Mouse (Mus musculus): Measurements from ENCODE around the gene Hnrnpdl.

The Hnrnpdl gene

GRCm38 (mm10) chr5:100039602-100040142 lies at the start of gene Hnrnpdl, which contains the start of gene Enoph1:
Gene Hnrnpdl (minus strand): TSS chr5:100039664.
Gene Enoph1 (plus strand): TSS chr5:100039985.
- DNase-seq (ENCODE audit: low spot score), result peak; percentile 97

- no peak for DNase-seq (ENCODE audit: low spot score)
These were observed 45.6 kb upstream of the Hnrnpdl start for GRCm38 (mm10) chr5:100085097-100085496.

DNA sequence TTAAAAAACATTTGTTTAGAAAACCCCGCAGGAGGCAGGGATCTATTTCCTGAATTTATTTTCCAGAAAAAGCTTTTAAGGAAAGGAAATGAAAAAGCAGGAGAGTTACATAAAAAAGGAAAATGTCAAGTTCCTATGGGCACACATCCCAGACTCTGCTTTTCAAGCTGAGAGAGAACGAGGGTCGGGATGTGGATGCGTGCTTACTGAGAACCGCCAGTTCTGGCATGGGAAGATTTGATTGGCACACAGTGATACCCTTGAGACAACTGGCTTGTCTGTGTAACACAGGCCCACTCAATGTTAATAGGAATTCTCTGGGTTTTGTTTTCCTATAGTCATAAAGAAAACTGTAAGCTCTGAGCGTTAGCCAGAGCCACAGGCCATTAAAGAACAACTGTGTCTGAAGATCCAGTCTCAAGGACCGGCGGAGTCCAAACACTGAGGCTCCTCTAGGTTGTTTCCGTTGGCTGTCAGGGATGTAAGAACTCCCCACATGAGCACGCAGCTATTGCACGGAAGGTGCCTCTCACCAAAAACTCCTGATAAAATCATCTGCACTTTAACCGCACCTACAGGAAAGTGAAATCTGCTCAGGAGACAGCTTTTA lies 44.6 kb upstream of the Hnrnpdl start:
- DNase-seq (ENCODE audit: low spot score), result no peak

DNA sequence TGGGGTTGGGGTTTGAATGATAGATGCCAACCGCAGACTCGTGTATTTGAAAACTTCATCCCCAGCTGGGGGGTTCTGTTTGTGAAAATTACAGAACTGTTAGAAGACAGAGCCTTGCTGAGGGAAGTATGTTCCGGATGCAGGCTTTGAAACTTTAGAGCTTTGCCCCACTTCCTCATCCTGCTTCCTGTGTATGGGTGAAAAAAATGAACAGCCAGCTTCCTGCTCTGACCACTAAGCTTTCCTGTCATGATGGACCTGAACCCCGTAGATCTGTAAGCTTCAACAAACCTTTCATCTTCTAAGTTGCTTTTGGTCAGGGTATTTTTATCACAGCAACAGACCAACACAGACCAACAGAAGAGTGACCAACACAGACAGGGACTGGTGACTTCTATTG lies 42.5 kb upstream of the Hnrnpdl start:
- DNase-seq (ENCODE audit: low spot score), result no peak

- no peak for DNase-seq (ENCODE audit: low spot score)
These were observed 40.4 kb upstream of the Hnrnpdl start for GRCm38 (mm10) chr5:100079931-100080275.

- DNase-seq (ENCODE audit: low spot score), result no peak
These were observed 39.8 kb upstream of the Hnrnpdl start for GRCm38 (mm10) chr5:100079040-100079930.

DNA sequence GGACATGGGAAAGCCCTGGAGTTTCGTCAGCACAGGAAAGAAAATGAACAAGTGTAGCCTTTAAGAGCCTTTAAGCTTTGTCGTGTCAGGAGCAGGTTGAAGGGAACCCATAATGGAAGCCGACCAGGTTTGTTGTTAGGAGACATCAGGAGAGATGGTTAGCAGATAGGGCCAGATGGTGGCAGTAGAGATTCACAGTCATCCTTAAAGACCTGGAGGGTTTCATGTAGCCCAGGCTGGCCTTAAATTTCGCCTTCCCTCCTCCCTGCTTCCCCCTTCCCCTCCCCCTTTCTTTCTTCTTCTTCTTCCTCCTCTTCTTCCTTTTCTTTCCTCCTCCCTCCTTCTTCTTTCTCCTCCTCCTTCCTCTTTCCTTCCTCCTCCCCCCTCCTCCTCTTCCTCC lies 35.1 kb upstream of the Hnrnpdl start:
- DNase-seq (ENCODE audit: low spot score), result no peak

GRCm38 (mm10) chr5:100072557-100072956 lies 33.1 kb upstream of the Hnrnpdl start:
- no peak for DNase-seq (ENCODE audit: low spot score)

DNA sequence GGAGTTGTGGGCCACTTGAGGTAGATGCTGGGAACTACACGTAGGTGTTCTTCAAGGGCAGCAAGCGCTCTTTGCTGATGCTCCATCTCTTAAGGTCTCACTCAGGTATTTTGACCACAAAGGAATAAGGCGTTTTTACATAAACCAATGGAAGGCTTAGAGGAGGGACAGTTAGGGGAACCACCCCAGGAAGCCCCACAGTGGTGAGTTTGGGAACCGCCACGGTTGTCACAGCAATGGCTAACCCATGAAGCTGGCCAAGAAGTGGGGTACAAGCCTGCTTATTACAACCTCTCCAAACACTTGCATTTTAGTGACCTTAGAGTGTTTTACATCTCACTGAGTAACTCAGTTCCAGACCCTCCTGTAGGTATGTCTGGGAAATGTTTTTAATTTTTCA lies 32.1 kb upstream of the Hnrnpdl start:
- DNase-seq (ENCODE audit: low spot score), result no peak

DNA sequence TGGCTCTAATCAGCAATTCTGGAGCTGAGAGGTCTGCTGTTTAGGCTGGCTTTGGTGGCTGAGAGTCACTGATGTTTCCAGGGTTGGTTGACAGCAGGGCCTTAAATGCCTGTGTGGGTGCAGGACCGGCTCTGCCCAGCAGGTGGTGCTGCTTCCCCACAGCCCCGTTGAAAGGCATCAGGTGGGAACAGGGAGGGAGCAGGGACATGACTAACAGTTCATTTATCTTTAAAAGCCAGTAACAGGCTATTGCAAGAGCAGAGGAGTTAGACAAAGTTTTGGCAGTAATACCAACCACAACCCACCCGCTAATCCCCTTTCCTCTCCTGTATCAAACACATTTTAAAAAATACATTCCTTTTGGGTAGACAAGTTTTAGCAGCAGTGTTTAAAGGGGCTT lies 30.8 kb upstream of the Hnrnpdl start:
- peak; percentile 62 for DNase-seq (ENCODE audit: low spot score)

GRCm38 (mm10) chr5:100069526-100069925 lies 30.1 kb upstream of the Hnrnpdl start:
- DNase-seq (ENCODE audit: low spot score), result no peak

DNA sequence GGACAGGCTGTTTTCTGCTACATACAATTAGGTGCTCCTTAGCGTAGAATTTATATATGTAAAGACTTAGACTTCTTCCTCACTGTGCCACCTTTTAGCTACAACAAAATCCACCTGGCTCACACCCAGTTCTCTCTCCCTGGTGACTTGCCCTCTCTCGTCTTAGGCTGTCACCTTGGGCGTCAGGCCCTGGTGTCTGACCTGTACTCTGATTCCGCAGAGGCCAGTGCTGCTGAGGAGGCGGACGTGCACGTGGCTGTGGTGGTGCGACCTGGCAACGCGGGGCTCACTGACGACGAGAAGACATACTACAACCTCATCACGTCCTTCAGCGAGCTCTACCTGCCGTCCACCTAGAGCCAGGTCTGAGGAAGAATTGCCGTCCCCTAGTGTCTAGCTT lies 28.1 kb upstream of the Hnrnpdl start:
- no peak for DNase-seq (ENCODE audit: low spot score)

DNA sequence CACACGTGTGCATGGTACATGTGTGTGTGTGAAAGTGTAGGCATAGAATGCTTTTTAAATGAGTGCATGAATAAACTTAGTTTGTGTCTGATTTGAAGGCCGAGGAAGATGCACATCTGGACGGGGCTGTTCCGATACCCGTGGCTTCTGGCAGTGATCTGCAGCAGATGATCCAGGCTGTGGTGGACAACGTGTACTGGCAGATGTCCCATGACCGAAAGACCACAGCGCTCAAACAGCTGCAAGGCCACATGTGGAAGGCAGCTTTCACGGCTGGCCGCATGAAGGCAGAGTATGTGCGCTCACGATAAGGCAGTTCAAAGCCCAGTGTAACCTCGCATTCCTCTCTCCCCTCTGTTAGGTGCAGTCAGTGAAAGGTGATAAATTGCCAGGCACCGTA lies 21.4 kb upstream of the Hnrnpdl start:
- no peak for DNase-seq (ENCODE audit: low spot score)

- DNase-seq (ENCODE audit: low spot score), result no peak
These were observed 19.9 kb upstream of the Hnrnpdl start for GRCm38 (mm10) chr5:100059326-100059725.

DNA sequence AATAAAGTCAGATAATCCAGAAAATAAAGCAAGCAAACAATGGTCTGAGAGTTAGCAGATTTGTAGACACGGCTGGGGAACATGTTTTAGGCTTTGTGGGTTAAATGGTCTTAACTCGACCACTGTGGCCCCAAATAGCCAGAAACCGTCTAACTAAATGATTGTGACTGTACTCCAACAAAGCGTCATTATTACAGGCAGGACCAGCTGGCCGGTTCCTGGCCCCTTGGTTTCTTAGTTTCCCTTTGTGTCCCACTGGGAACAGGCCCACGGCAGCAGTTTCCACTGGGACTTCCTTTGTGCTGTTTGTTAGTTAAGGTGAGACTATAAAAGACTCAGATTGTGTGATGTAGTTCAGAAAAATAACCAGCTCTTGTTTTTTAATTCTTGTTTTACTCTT lies 19.3 kb upstream of the Hnrnpdl start:
- DNase-seq (ENCODE audit: low spot score), result no peak

DNA sequence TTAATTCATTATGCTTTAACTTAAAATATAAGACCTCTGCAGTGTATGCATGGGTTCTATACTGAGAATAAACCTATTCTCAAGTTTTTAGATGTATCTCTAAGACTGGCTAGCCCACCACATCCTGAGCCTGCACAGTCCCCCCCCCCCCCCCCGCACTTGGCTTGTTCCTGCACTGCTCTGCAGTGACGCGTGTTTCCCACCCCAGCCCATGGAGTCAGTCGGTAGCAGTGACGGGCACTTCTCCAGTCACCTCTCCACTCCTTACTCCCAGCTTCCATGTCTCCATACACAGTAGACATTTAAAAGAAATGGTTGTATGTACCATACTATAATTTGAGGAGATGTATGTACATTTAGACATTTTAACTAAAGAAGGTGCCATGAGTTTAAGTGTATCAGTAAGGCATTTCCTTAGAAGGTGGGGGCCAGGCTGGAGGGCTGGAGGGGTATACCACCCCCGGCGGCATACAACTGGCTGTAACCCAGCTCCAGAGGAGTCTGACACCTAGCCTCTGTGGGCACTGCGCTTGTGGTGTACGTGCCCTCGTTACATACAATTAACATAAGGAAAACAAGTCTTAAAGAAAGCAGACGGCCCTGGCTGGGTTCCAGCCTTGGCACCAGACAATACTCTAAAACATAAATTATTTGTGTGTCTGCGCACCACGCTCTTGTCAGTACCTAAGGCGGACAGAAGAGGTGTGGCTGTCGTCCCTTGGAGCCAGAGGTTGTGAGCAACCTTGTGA lies 18.2 kb upstream of the Hnrnpdl start:
- DNase-seq (ENCODE audit: low spot score), result no peak

GRCm38 (mm10) chr5:100055866-100056369 lies 16.5 kb upstream of the Hnrnpdl start:
- no peak for DNase-seq (ENCODE audit: low spot score)

GRCm38 (mm10) chr5:100054807-100055547 lies 15.5 kb upstream of the Hnrnpdl start:
- DNase-seq (ENCODE audit: low spot score), result no peak

- DNase-seq (ENCODE audit: low spot score), result no peak
These were observed 13.3 kb upstream of the Hnrnpdl start for GRCm38 (mm10) chr5:100052728-100053127.

GRCm38 (mm10) chr5:100049904-100050303 lies 10.4 kb upstream of the Hnrnpdl start:
- DNase-seq (ENCODE audit: low spot score), result no peak

DNA sequence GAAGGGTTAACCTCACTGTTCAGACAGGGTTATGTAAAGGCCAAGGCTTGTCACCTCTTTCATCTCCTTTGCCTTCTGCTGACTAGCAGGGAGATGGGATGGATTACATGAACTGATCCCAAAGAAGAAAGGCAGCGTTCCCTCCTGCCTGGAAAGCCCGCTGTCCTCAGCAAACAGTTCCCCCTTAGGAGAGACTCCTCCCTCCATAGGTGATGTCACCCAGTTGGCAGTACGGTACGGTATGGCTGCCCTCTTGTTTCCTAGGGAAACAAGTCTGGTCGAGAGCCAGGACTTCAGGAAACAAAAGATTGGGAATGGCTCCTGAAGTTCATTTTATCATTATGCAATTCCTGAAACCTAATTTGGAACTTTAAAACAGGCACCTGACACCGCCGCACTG lies 8.4 kb upstream of the Hnrnpdl start:
- DNase-seq (ENCODE audit: low spot score), result no peak
